Mouse (Mus musculus) fat pad, adult 2 months (tissue): ENCODE data around the gene Adssl1.
A peak's percentile ranks its signal among the peaks of the same experiment; 100 is the strongest.

Source experiments
- DNase-seq: peaks from one replicate; pipeline ENCODE4 v3.0.0-alpha.2; 2011; ENCODE audit warnings: low read depth, low spot score; ENCODE audit errors: extremely low read depth

Adssl1 gene

GRCm38 (mm10) chr12:112621900-112622299 lies 2.1 kb downstream of the Adssl1 start:
- no peak for DNase-seq

GRCm38 (mm10) chr12:112623742-112624141 lies 3.9 kb downstream of the Adssl1 start:
- DNase-seq, result no peak

- no peak for DNase-seq
Measured at GRCm38 (mm10) chr12:112625700-112626099, 5.9 kb downstream of the Adssl1 start.

- no peak for DNase-seq
Measured at GRCm38 (mm10) chr12:112626455-112626854, 6.6 kb downstream of the Adssl1 start.

GRCm38 (mm10) chr12:112627097-112627881 lies 7.4 kb downstream of the Adssl1 start:
- DNase-seq, result no peak

- no peak for DNase-seq
Measured at GRCm38 (mm10) chr12:112628197-112628596, 8.4 kb downstream of the Adssl1 start.

- peak; percentile 95 for DNase-seq
Measured at GRCm38 (mm10) chr12:112628928-112629721, 9.3 kb downstream of the Adssl1 start.

GRCm38 (mm10) chr12:112630029-112630428 lies 10.2 kb downstream of the Adssl1 start:
- no peak for DNase-seq

GRCm38 (mm10) chr12:112630796-112631195 lies 11.0 kb downstream of the Adssl1 start:
- no peak for DNase-seq

GRCm38 (mm10) chr12:112631472-112631871 lies 11.6 kb downstream of the Adssl1 start:
- DNase-seq, result no peak

- no peak for DNase-seq
Measured at GRCm38 (mm10) chr12:112632084-112632777, 12.4 kb downstream of the Adssl1 start.

GRCm38 (mm10) chr12:112632907-112633306 lies 13.1 kb downstream of the Adssl1 start:
- no peak for DNase-seq

- no peak for DNase-seq
Measured at GRCm38 (mm10) chr12:112633686-112634085, 13.8 kb downstream of the Adssl1 start.

GRCm38 (mm10) chr12:112639526-112639925 lies 19.7 kb downstream of the Adssl1 start:
- DNase-seq, result no peak

- DNase-seq, result no peak
Measured at GRCm38 (mm10) chr12:112643126-112643525, 23.3 kb downstream of the Adssl1 start.

GRCm38 (mm10) chr12:112644180-112644854 lies 24.5 kb downstream of the Adssl1 start, which contains the start of gene Siva1:
TSS of gene Siva1 (plus strand) at chr12:112644679.
- peak; percentile 68 for DNase-seq

- DNase-seq, result no peak
Measured at GRCm38 (mm10) chr12:112644855-112645506, 25.1 kb downstream of the Adssl1 start.

- no peak for DNase-seq
Measured at GRCm38 (mm10) chr12:112646139-112646538, 26.3 kb downstream of the Adssl1 start.

GRCm38 (mm10) chr12:112648081-112648480 lies 28.2 kb downstream of the Adssl1 start:
- DNase-seq, result no peak

GRCm38 (mm10) chr12:112651778-112652439 lies 32.1 kb downstream of the Adssl1 start:
- DNase-seq, result no peak
